Mouse (Mus musculus): ENCODE measurements around the gene Rabl3.
A peak's percentile ranks its signal among the peaks of the same experiment; 100 is the strongest.

The Rabl3 gene

GRCm38 (mm10) chr16:37591551-37591950, 51.9 kb downstream of the Rabl3 start:
- no peak for DNase-seq (ENCODE audit: low read depth)

GRCm38 (mm10) chr16:37597412-37597811, 57.7 kb downstream of the Rabl3 start:
- DNase-seq (ENCODE audit: low read depth), result no peak

GRCm38 (mm10) chr16:37598463-37598862, 58.8 kb downstream of the Rabl3 start:
- no peak for DNase-seq (ENCODE audit: low read depth)

- no peak for DNase-seq (ENCODE audit: low read depth)
Observed at GRCm38 (mm10) chr16:37599326-37599725, 59.6 kb downstream of the Rabl3 start.

- DNase-seq (ENCODE audit: low read depth), result peak; percentile 36
Observed at GRCm38 (mm10) chr16:37603431-37603830, 63.7 kb downstream of the Rabl3 start.

GRCm38 (mm10) chr16:37604243-37604642, 64.6 kb downstream of the Rabl3 start:
- peak; percentile 10 for DNase-seq (ENCODE audit: low read depth)

- DNase-seq (ENCODE audit: low read depth), result no peak
Observed at GRCm38 (mm10) chr16:37610333-37610732, 70.6 kb downstream of the Rabl3 start.

DNA sequence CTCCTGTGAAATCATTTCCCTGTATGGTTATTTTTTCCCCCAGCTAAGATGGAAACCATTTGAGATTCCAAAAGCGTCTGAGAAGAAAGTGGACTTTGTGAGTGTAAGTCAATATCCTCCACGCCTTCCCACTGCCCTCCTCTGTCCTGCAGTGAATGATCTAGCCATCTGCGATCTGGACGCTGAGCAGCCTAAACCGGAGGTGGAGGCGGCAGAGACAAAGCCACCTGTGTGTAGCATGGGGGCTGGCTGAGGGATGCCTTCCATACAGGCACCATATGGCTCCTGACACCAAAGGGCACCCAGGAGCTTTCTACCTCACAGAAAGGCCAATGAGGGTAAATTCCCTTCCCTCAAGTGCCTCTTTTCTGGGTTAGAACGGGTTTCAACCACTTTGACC, 71.4 kb downstream of the Rabl3 start:
- DNase-seq (ENCODE audit: low read depth), result no peak

DNA sequence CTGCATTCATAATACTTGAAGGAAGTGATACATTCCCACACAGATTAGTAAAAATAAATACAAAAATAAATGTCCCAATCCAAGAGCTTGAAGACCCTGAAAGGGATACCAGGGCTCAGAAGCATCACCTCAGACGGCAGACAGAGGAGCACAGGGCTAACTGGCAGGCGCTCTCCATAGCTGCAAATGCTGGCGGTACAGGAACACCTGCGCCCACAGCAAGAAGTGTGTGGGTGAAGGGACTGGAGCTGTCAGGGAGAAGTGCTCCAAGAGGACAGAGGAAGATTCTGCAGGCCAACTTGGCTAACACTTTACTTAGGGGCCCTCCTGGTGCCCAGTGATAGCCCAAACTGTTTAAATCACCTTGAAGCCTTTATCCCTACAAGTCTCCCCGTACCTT, 72.3 kb downstream of the Rabl3 start:
- DNase-seq (ENCODE audit: low read depth), result no peak

DNA sequence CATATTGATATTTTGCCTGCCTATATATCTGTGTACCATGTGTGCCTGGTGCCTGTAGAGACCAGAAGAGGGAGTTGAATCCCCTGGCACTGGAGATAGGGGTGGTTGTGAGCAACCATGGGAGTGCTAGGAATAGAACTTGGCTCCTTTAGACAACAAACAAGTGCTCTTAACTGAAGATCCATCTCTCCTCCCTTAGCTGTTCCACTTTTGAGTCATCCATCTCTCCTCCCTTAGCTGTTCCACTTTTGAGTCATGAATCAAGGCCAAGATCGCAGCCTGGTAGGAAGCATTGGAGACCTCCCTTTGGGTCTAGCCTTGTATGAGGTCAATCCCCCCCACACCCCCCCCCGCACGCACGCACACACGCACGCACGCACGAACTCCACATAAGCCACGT, 74.9 kb downstream of the Rabl3 start:
- DNase-seq (ENCODE audit: low read depth), result no peak

GRCm38 (mm10) chr16:37615429-37615828, 75.7 kb downstream of the Rabl3 start:
- peak; percentile 37 for DNase-seq (ENCODE audit: low read depth)

DNA sequence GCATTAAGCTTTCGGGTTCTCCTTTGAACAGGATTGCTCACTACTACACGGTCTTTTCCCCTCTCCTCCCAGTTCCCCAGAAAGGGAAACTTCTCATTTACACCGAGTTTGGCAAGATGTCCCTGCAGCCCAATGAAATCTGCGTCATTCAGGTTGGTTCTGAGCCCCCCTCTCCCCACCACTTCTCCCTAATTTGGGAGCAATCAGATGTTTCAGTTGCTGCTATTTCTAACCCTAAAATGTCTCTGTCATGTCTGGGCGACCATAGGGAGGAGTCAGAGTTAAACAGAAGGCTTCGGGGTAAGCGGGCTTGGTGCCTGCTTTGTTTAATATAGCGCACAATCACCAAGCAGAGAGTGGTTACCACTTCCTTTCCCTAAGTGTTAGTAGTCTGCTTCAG, 76.4 kb downstream of the Rabl3 start:
- no peak for DNase-seq (ENCODE audit: low read depth)

- no peak for DNase-seq (ENCODE audit: low read depth)
Observed at GRCm38 (mm10) chr16:37617695-37618094, 78.0 kb downstream of the Rabl3 start.
